Mouse (Mus musculus) small intestine, adult 2 months (tissue): ENCODE results near the gene Uap1. TPM values are rescaled to one million over a fixed set of nuclear protein-coding genes. Genes with fewer than 3 reads are reported as not detected.
"Not testable (repeated sequence)": the region's sequence is repeated elsewhere in the genome, so short reads cannot be mapped to it uniquely, and the experiment has no call there.

Experiments used
- H3K27ac ChIP-seq: fragments of 200-500 bp; 2 replicates; pipeline ENCODE4 v1.5.1; 2012; ENCODE audit warnings: low read depth, low read length, control low read depth, inconsistent platforms; ENCODE audit not compliant: insufficient read depth
- H3K27me3 ChIP-seq: fragments of 200-500 bp; 2 replicates; pipeline ENCODE4 v1.6.1; 2012; ENCODE audit warnings: mild to moderate bottlenecking, moderate library complexity, low read length, inconsistent platforms; ENCODE audit not compliant: control insufficient read depth, insufficient read depth
- H3K36me3 ChIP-seq: fragments of 200-500 bp; 2 replicates; pipeline ENCODE4 v1.6.1; 2012; ENCODE audit warnings: mild to moderate bottlenecking, low read length, control low read depth, inconsistent platforms; ENCODE audit not compliant: control insufficient read depth, insufficient read depth
- H3K4me1 ChIP-seq: fragments of 200-500 bp; 2 replicates; pipeline ENCODE4 v1.6.1; 2012; ENCODE audit warnings: low read length, inconsistent platforms, mixed read lengths; ENCODE audit not compliant: control insufficient read depth, insufficient read depth, insufficient read length
- H3K4me3 ChIP-seq: fragments of 200-500 bp; 2 replicates; pipeline ENCODE4 v1.5.1; 2012; ENCODE audit warnings: low read depth, mild to moderate bottlenecking, control low read depth, inconsistent platforms, low read length, moderate library complexity
- CTCF ChIP-seq: fragments of 200-500 bp; IDR thresholded peaks from 2 replicates; pipeline ENCODE4 v1.5.1; 2012; ENCODE audit warnings: low read depth, mild to moderate bottlenecking, control low read depth, inconsistent platforms, low read length, moderate library complexity, mixed read lengths; ENCODE audit not compliant: insufficient replicate concordance, insufficient read length; ENCODE audit errors: extremely low read depth
- POLR2A ChIP-seq: fragments of 200-500 bp; IDR thresholded peaks from 2 replicates; pipeline ENCODE4 v1.6.1; 2012; ENCODE audit warnings: low read depth, mild to moderate bottlenecking, control low read depth, inconsistent platforms, low read length, moderate library complexity
- WGBS: fragments of 180-500 bp; shearing (Covaris S2); methylation state at CpG from one replicate; pipeline ENCODE4 v1.1.7; 2018; 5-methylcytosine and 5-hydroxymethylcytosine counted together
- polyA plus RNA-seq: library from polyadenylated mRNA; depleted of rRNA; stranded (reverse); fragments of >200 nt; gene quantifications from 2 replicates; pipeline ENCODE4 v1.2.3, GENCODE M21; 2012; rRNA removed

Gene Uap1
- polyA plus RNA-seq, 1 experiment, result 15.1 TPM

GRCm38 (mm10) chr1:170124644-170125043 lies 50.1 kb downstream of the Uap1 start:
- Histone ChIP-seq H3K27ac (no peak overlapping the region), H3K27me3 (no peaks in the 10 kb centered on the region), H3K4me1 (no peaks in the 10 kb centered on the region), H3K4me3 (no peak overlapping the region), H3K36me3 (no peaks in the 10 kb centered on the region)
- TF ChIP-seq POLR2A (no peak), CTCF (no peak)
- 69% methylated on average over 2 of the region's 2 CpGs for WGBS

GRCm38 (mm10) chr1:170113616-170114015 lies 61.1 kb downstream of the Uap1 start:
- no peaks in the 10 kb centered on the region for H3K27me3 ChIP-seq
- no peaks in the 10 kb centered on the region for H3K36me3 ChIP-seq
- TF ChIP-seq CTCF (no peak), POLR2A (no peak)
- H3K27ac ChIP-seq, result no peak overlapping the region
- no peaks in the 10 kb centered on the region for H3K4me1 ChIP-seq
- WGBS, result 84% methylated on average over 6 of the region's 6 CpGs
- no peak overlapping the region for H3K4me3 ChIP-seq

GRCm38 (mm10) chr1:170112261-170112660 lies 62.5 kb downstream of the Uap1 start:
- 91% methylated on average over 10 of the region's 10 CpGs for WGBS
- H3K27me3 ChIP-seq, result no peaks in the 10 kb centered on the region
- TF ChIP-seq CTCF, result no peak
- TF ChIP-seq POLR2A, result no peak
- H3K27ac ChIP-seq, result no peak overlapping the region
- no peaks in the 10 kb centered on the region; the same call in 1 of the 2 replicates for H3K4me1 ChIP-seq
- no peaks in the 10 kb centered on the region for H3K36me3 ChIP-seq
- no peak overlapping the region for H3K4me3 ChIP-seq

GRCm38 (mm10) chr1:170111651-170112226 lies 63.0 kb downstream of the Uap1 start:
- TF ChIP-seq POLR2A, result no peak
- TF ChIP-seq CTCF, result no peak
- Histone ChIP-seq H3K36me3 (no peaks in the 10 kb centered on the region), H3K27ac (no peak overlapping the region), H3K4me1 (no peaks in the 10 kb centered on the region; the same call in 1 of the 2 replicates), H3K27me3 (no peaks in the 10 kb centered on the region), H3K4me3 (no peak overlapping the region)
- WGBS, result 82% methylated on average over 16 of the region's 16 CpGs

GRCm38 (mm10) chr1:170110516-170111332 lies 64.0 kb downstream of the Uap1 start, which contains the start of gene Ddr2:
TSS of gene Ddr2 (minus strand) at chr1:170110762.
- H3K4me1 ChIP-seq, result no peaks in the 10 kb centered on the region; the same call in 1 of the 2 replicates
- TF ChIP-seq POLR2A (no peak), CTCF (no peak)
- peak within 1 kb of the TSS; percentile 56 for H3K4me3 ChIP-seq
- no peaks in the 10 kb centered on the region for H3K27me3 ChIP-seq
- peak within 1 kb of the TSS; percentile 75 for H3K27ac ChIP-seq
- 59% methylated on average over 17 of the region's 17 CpGs for WGBS
- H3K36me3 ChIP-seq, result no peaks in the 10 kb centered on the region

- no peak for TF ChIP-seq CTCF
- no peak for TF ChIP-seq POLR2A
- peak overlapping the region; percentile 75 for H3K27ac ChIP-seq
- H3K4me1 ChIP-seq, result no peaks in the 10 kb centered on the region; the same call in 1 of the 2 replicates
- peak overlapping the region; percentile 56 for H3K4me3 ChIP-seq
- 74% methylated on average over 19 of the region's 19 CpGs for WGBS
- no peaks in the 10 kb centered on the region for H3K36me3 ChIP-seq
- H3K27me3 ChIP-seq, result no peaks in the 10 kb centered on the region
These were observed 64.8 kb downstream of the Uap1 start for GRCm38 (mm10) chr1:170109776-170110515.

GRCm38 (mm10) chr1:170102814-170103213 lies 71.9 kb downstream of the Uap1 start:
- WGBS, result 70% methylated on average over 6 of the region's 6 CpGs
- H3K4me3 ChIP-seq, H3K27me3 ChIP-seq, H3K27ac ChIP-seq, H3K4me1 ChIP-seq, H3K36me3 ChIP-seq: not testable (repeated sequence)

Other genes with a start within 250 kb of the Uap1 start
- gene Ccdc190, start 246.3 kb downstream of the Uap1 start, polyA plus RNA-seq, result 0.14 TPM in 1 of 2 replicates, not detected in the other
- gene Hsd17b7, start 205.7 kb downstream of the Uap1 start, polyA plus RNA-seq, result 2.5 and 3.6 TPM in 2 replicates
- 4.0 and 4.4 TPM in 2 replicates for gene Ddr2, start 64.2 kb downstream of the Uap1 start, polyA plus RNA-seq
- 2.1 and 4.5 TPM in 2 replicates for gene Uhmk1, start 40.4 kb upstream of the Uap1 start, polyA plus RNA-seq
- not detected in 2 replicates for gene Sh2d1b2, start 57.8 kb upstream of the Uap1 start, polyA plus RNA-seq
- gene Sh2d1b1, start 102.4 kb upstream of the Uap1 start, polyA plus RNA-seq, result 0.28 and 0.60 TPM in 2 replicates
- 1.8 and 17.6 TPM in 2 replicates for gene Gm7694, start 131.4 kb upstream of the Uap1 start, polyA plus RNA-seq
- not detected in 2 replicates for gene Spata46, start 133.8 kb upstream of the Uap1 start, polyA plus RNA-seq